Mouse (Mus musculus): ENCODE data around the gene Prss12. TPM values are rescaled to one million over a fixed set of nuclear protein-coding genes. Genes with fewer than 3 reads are reported as not detected.

Gene Prss12
- polyA plus RNA-seq, 2 experiments = 0.13 to 0.34 TPM

GRCm38 (mm10) chr3:123448096-123448495 lies 1.4 kb downstream of the Prss12 start:
- no peaks in the 10 kb centered on the region for H3K36me3 ChIP-seq (replicated peaks; ENCODE audit: control insufficient read depth, insufficient read depth, low read depth)
- no peak overlapping the region for H3K4me2 ChIP-seq (ENCODE audit: low read depth)
- H3K27ac ChIP-seq = no peak overlapping the region
- no peaks in the 10 kb centered on the region for H3K9me3 ChIP-seq (ENCODE audit: control insufficient read depth, low read length)
- 12% methylated on average over 10 of the region's 10 CpGs for WGBS (ENCODE audit: insufficient replicate concordance)
- peaks cover 30% of the 10 kb centered on the region for H3K27me3 ChIP-seq (ENCODE audit: control insufficient read depth, insufficient read depth, low read length)
- DNase-seq (ENCODE audit: low read depth in 3 of 3, low spot score in 3 of 3) (no peak), ATAC-seq (ENCODE audit: insufficient read depth) (no peak)
- no peak overlapping the region for H3K4me3 ChIP-seq (ENCODE audit: insufficient read depth in 1 of 2, low read depth in 2 of 2, low read length in 2 of 2)
- no peak overlapping the region for H3K9ac ChIP-seq (replicated peaks)
- H3K4me1 ChIP-seq (replicated peaks; ENCODE audit: control insufficient read depth in 2 of 2, insufficient read depth in 2 of 2, low read length in 1 of 2) = no peaks in the 10 kb centered on the region
- TF ChIP-seq EP300 (IDR thresholded peaks at IDR 0.05; ENCODE audit: low read depth) (no peak), CTCF (IDR thresholded peaks at IDR 0.05; ENCODE audit: low read depth) (no peak)

DNA sequence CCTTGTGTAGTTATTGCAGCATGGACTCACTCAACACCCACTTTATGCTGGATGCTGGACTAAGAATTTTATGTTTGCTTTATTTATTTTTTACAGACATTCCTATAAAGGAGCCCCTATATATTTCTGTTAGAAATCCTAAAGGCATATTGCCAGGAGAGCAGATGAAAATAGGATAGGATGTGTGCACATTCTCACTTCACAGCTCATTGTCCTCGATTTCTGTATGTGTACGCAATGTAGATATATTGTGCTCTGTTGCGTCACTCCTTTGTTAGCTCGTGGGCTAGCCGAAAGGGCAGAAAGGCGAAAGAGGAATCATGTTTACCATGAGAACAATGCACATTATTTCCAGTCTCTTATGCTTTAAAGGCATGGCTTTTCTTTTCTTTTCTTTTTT lies 3.4 kb downstream of the Prss12 start:
- H3K27ac ChIP-seq = no peak overlapping the region
- DNase-seq (ENCODE audit: low read depth in 3 of 3, low spot score in 3 of 3) = no peak
- WGBS (ENCODE audit: insufficient replicate concordance) = 68% methylated on average over 6 of the region's 6 CpGs
- no peak overlapping the region for H3K9ac ChIP-seq (replicated peaks)
- H3K4me2 ChIP-seq (ENCODE audit: low read depth) = no peak overlapping the region
- no peak for TF ChIP-seq CTCF (IDR thresholded peaks at IDR 0.05; ENCODE audit: low read depth)
- no peaks in the 10 kb centered on the region for H3K9me3 ChIP-seq (ENCODE audit: control insufficient read depth, low read length)
- peaks cover 30% of the 10 kb centered on the region for H3K27me3 ChIP-seq (ENCODE audit: control insufficient read depth, insufficient read depth, low read length)
- H3K4me3 ChIP-seq (ENCODE audit: insufficient read depth in 1 of 2, low read depth in 2 of 2, low read length in 2 of 2) = no peak overlapping the region
- H3K4me1 ChIP-seq (replicated peaks; ENCODE audit: control insufficient read depth in 2 of 2, insufficient read depth in 2 of 2, low read length in 1 of 2) = no peaks in the 10 kb centered on the region
- H3K36me3 ChIP-seq (replicated peaks; ENCODE audit: control insufficient read depth, insufficient read depth, low read depth) = no peaks in the 10 kb centered on the region
- ATAC-seq (ENCODE audit: insufficient read depth) = no peak

DNA sequence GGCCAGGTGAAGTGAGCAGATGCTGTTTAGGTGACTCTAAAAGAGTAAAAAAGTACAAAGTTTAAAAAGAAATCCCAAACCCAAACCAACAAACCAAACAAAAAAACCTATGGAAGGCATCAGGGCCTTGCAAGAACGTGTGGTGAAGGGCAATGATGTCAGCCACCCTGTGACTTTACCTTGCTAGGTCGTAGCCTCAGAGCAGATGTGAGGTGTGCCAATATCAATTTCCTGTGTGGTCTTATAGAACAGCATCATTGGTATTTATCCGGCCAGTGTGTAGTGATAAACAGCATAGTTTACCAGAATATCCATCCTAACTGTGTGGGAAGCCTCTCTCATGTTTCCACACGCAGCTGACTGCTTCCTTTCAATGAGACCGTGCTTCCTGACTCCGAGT lies 6.2 kb downstream of the Prss12 start:
- Histone ChIP-seq H3K4me3 (ENCODE audit: insufficient read depth in 1 of 2, low read depth in 2 of 2, low read length in 2 of 2) (no peak overlapping the region), H3K4me1 (replicated peaks; ENCODE audit: control insufficient read depth in 2 of 2, insufficient read depth in 2 of 2, low read length in 1 of 2) (no peaks in the 10 kb centered on the region), H3K9ac (replicated peaks) (no peak overlapping the region), H3K27me3 (ENCODE audit: control insufficient read depth, insufficient read depth, low read length) (peaks cover 8% of the 10 kb centered on the region), H3K4me2 (ENCODE audit: low read depth) (no peak overlapping the region), H3K36me3 (replicated peaks; ENCODE audit: control insufficient read depth, insufficient read depth, low read depth) (no peaks in the 10 kb centered on the region), H3K9me3 (ENCODE audit: control insufficient read depth, low read length) (no peaks in the 10 kb centered on the region), H3K27ac (no peak overlapping the region)
- DNase-seq (ENCODE audit: low read depth in 3 of 3, low spot score in 3 of 3) = no peak
- WGBS (ENCODE audit: insufficient replicate concordance) = 43% methylated on average over 6 of the region's 6 CpGs
- ATAC-seq (ENCODE audit: insufficient read depth) = no peak
- TF ChIP-seq EP300 (IDR thresholded peaks at IDR 0.05; ENCODE audit: low read depth) = no peak
- no peak for TF ChIP-seq CTCF (IDR thresholded peaks at IDR 0.05; ENCODE audit: low read depth)

DNA sequence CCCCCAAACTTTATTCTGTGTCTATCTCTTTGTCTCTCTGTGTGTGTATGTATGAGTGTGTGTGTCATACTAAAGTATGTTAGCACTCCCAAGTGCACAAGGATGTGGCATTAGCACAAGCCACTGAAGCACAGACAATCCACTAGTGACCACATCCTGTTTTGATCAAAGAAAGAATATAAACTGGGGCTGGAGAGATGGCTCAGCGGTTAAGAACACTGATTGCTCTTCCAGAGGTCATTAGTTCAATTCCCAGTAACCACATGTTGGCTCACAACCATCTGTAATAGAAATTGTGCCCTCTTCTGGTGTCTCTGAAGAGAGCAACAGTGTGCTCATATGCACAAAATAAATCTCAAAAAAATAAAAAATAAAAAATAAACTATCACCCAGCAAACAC lies 12.8 kb downstream of the Prss12 start:
- no peak for DNase-seq (ENCODE audit: low read depth in 3 of 3, low spot score in 3 of 3)
- no peaks in the 10 kb centered on the region for H3K4me1 ChIP-seq (replicated peaks; ENCODE audit: control insufficient read depth in 2 of 2, insufficient read depth in 2 of 2, low read length in 1 of 2)

DNA sequence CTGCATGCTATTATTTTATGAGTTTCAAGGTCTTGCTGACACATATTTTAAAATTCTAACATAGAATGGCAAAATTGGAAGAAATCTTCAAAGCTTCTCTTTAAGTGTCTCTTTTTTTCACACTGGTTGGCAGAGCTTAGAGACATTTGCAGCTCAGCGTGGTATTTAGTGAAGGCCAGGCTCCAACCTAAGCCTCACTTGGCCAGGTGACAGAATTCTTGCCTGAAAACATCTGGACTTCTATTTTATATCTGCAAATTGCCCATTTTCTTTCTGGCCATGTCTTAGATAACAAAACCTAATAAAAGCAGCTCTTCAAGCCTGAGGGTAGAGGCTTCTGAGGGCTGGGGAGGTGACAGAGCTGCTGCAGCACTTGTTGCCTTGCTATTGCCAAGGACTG lies 13.7 kb downstream of the Prss12 start:
- Histone ChIP-seq H3K9me3 (ENCODE audit: control insufficient read depth, low read length) (no peaks in the 10 kb centered on the region), H3K27ac (no peak overlapping the region), H3K27me3 (ENCODE audit: control insufficient read depth, insufficient read depth, low read length) (no peaks in the 10 kb centered on the region), H3K4me1 (replicated peaks; ENCODE audit: control insufficient read depth in 2 of 2, insufficient read depth in 2 of 2, low read length in 1 of 2) (no peaks in the 10 kb centered on the region), H3K9ac (replicated peaks) (no peak overlapping the region), H3K4me3 (ENCODE audit: insufficient read depth in 1 of 2, low read depth in 2 of 2, low read length in 2 of 2) (no peak overlapping the region), H3K36me3 (replicated peaks; ENCODE audit: control insufficient read depth, insufficient read depth, low read depth) (no peaks in the 10 kb centered on the region), H3K4me2 (ENCODE audit: low read depth) (no peak overlapping the region)
- TF ChIP-seq EP300 (IDR thresholded peaks at IDR 0.05; ENCODE audit: low read depth) = no peak
- DNase-seq (ENCODE audit: low read depth in 3 of 3, low spot score in 3 of 3) (no peak), ATAC-seq (ENCODE audit: insufficient read depth) (no peak)
- 74% methylated on average over 1 of the region's 1 CpGs for WGBS (ENCODE audit: insufficient replicate concordance)

More for the DNA sequence above, 12.8 kb downstream of the Prss12 start:
- ATAC-seq (ENCODE audit: insufficient read depth) = no peak
- Histone ChIP-seq H3K4me2 (ENCODE audit: low read depth) (no peak overlapping the region), H3K27me3 (ENCODE audit: control insufficient read depth, insufficient read depth, low read length) (no peaks in the 10 kb centered on the region), H3K9ac (replicated peaks) (no peak overlapping the region), H3K27ac (no peak overlapping the region), H3K9me3 (ENCODE audit: control insufficient read depth, low read length) (no peaks in the 10 kb centered on the region), H3K4me3 (ENCODE audit: insufficient read depth in 1 of 2, low read depth in 2 of 2, low read length in 2 of 2) (no peak overlapping the region), H3K36me3 (replicated peaks; ENCODE audit: control insufficient read depth, insufficient read depth, low read depth) (no peaks in the 10 kb centered on the region)
- TF ChIP-seq CTCF (IDR thresholded peaks at IDR 0.05; ENCODE audit: low read depth) (no peak), EP300 (IDR thresholded peaks at IDR 0.05; ENCODE audit: low read depth) (no peak)
- 14% methylated on average over 1 of the region's 1 CpGs for WGBS (ENCODE audit: insufficient replicate concordance)

DNA sequence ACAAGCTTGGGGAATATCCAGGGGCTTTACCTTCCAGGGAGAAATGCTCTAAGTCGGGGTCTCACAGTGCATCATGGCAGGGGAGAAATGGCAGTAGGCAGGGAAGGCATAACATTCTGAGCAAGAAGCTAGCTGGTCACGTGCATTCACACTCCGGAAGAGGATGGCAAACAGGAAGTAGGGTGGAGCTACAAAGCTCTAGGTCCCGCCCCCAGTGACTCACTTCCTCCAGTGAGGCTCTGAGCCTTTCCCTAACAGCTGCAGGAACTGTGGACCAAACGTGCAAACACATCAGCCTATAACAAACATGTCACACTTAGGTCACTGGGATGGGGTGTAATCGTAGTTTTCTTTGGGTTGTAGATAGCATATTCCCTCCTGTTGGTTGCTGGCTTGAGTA lies 15.6 kb downstream of the Prss12 start:
- Histone ChIP-seq H3K4me1 (replicated peaks; ENCODE audit: control insufficient read depth in 2 of 2, insufficient read depth in 2 of 2, low read length in 1 of 2) (no peaks in the 10 kb centered on the region), H3K4me2 (ENCODE audit: low read depth) (no peak overlapping the region), H3K27me3 (ENCODE audit: control insufficient read depth, insufficient read depth, low read length) (no peaks in the 10 kb centered on the region), H3K9ac (replicated peaks) (no peak overlapping the region), H3K36me3 (replicated peaks; ENCODE audit: control insufficient read depth, insufficient read depth, low read depth) (no peaks in the 10 kb centered on the region), H3K27ac (no peak overlapping the region), H3K9me3 (ENCODE audit: control insufficient read depth, low read length) (no peaks in the 10 kb centered on the region), H3K4me3 (ENCODE audit: insufficient read depth in 1 of 2, low read depth in 2 of 2, low read length in 2 of 2) (no peak overlapping the region)
- no peak for TF ChIP-seq CTCF (IDR thresholded peaks at IDR 0.05; ENCODE audit: low read depth)
- no peak for TF ChIP-seq EP300 (IDR thresholded peaks at IDR 0.05; ENCODE audit: low read depth)
- ATAC-seq (ENCODE audit: insufficient read depth) = no peak
- DNase-seq (ENCODE audit: low read depth in 3 of 3, low spot score in 3 of 3) = no peak
- 56% methylated on average over 6 of the region's 6 CpGs for WGBS (ENCODE audit: insufficient replicate concordance)
